Mouse (Mus musculus) hindbrain, embryonic 14.5 days (tissue): Measurements from ENCODE around the gene Gm12695. TPM values are rescaled to one million over a fixed set of nuclear protein-coding genes. Genes with fewer than 3 reads are reported as not detected.

Experiments used
- ATAC-seq: fragments of 200-750 bp; cut with Nextera tagmentation; 2 replicates; pipeline ENCODE4 v1.8.0; 2017; ENCODE audit warnings: moderate number of reproducible peaks, mild to moderate bottlenecking, moderate TSS enrichment, moderate library complexity; ENCODE audit not compliant: low FRiP score
- DNase-seq: peaks from one replicate; pipeline ENCODE4 v3.0.0-alpha.2; 2015; ENCODE audit warnings: low spot score
- H3K27ac ChIP-seq: fragments of 300-500 bp; sonication (generic); 2 replicates; pipeline ENCODE4 v1.5.1; 2014; ENCODE audit warnings: mild to moderate bottlenecking, moderate library complexity
- H3K27me3 ChIP-seq: fragments of 300-500 bp; sonication (generic); 2 replicates; pipeline ENCODE4 v1.6.1; 2014; ENCODE audit warnings: mild to moderate bottlenecking, low read length, mixed read lengths; ENCODE audit not compliant: control insufficient read depth, insufficient read depth
- H3K36me3 ChIP-seq: fragments of 300-500 bp; sonication (generic); replicated peaks from 2 replicates; pipeline ENCODE4 v1.6.1; 2014; ENCODE audit not compliant: control insufficient read depth, insufficient read depth
- H3K4me1 ChIP-seq: fragments of 300-500 bp; sonication (generic); replicated peaks from 2 replicates; pipeline ENCODE4 v1.6.1; 2014; ENCODE audit warnings: antibody characterized with exemption, low read length, mixed read lengths; ENCODE audit not compliant: control insufficient read depth, insufficient read depth
- H3K4me2 ChIP-seq: fragments of 300-500 bp; sonication (generic); replicated peaks from 2 replicates; pipeline ENCODE4 v1.6.1; 2014; ENCODE audit warnings: mild to moderate bottlenecking, moderate library complexity
- H3K4me3 ChIP-seq: fragments of 300-500 bp; sonication (generic); replicated peaks from 2 replicates; pipeline ENCODE4 v1.5.1; 2014; ENCODE audit warnings: mild to moderate bottlenecking, low read length
- H3K9ac ChIP-seq: fragments of 300-500 bp; sonication (generic); 2 replicates; pipeline ENCODE4 v1.6.1; 2014
- H3K9me3 ChIP-seq: fragments of 300-500 bp; sonication (generic); 2 replicates; pipeline ENCODE4 v1.6.1; 2016; ENCODE audit warnings: low read length; ENCODE audit not compliant: control insufficient read depth
- WGBS: fragments of 180-500 bp; shearing (Covaris S2); extraction: QIAGEN DNeasy Blood & Tissue Kit; methylation state at CpG from one replicate; pipeline ENCODE4 v1.1.7; 2014; 5-methylcytosine and 5-hydroxymethylcytosine counted together
- polyA plus RNA-seq: library from polyadenylated mRNA; unstranded; fragments of >200 nt; fragmentation: Nextera tagmentation; extraction: Ambion mirVana; gene quantifications from 2 replicates; pipeline ENCODE4 v1.2.1, GENCODE M21; 2014

The Gm12695 gene
- polyA plus RNA-seq, 1 experiment from 2014 or later = not detected

DNA sequence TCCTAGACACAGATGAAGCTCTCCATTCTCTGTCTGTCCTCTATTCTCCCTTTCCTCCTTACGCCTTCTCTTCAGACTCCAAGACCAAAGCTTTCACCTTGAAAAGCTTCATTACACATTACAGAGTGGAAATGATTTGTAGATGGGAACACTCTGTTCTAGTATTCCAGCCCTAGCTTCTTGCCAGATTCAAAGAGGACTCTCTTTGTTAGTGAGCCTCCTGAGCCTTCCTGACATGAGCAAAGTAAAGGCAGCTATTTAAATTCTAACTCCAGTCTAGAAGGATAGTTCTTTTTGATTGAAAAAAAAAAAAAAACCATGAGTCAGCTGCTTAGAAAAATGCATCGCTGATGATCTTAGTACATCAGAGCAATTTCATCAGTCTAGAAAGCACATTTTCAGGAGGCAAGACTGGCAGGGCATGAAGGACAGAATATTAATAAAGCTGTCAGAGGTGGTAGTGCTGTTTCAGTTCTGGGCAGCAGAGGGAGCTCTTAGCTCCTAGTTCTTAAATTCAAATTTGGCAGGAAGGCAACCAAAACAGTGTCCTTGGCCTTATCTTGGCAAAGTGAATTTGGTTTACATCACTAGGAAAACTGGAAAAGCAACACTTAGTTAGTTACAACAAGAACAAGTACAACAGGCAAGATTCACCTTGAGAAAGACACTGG lies 79.6 kb downstream of the Gm12695 start:
- Histone ChIP-seq H3K4me1 (no peaks in the 10 kb centered on the region), H3K4me2 (no peak overlapping the region), H3K9me3 (no peaks in the 10 kb centered on the region), H3K27ac (no peak overlapping the region), H3K36me3 (no peaks in the 10 kb centered on the region), H3K4me3 (no peak overlapping the region), H3K9ac (no peak overlapping the region), H3K27me3 (no peaks in the 10 kb centered on the region)
- ATAC-seq = peak; percentile 43; the same call in 1 of the 2 replicates
- WGBS = 52% methylated on average over 2 of the region's 2 CpGs
- peak; percentile 83 for DNase-seq

DNA sequence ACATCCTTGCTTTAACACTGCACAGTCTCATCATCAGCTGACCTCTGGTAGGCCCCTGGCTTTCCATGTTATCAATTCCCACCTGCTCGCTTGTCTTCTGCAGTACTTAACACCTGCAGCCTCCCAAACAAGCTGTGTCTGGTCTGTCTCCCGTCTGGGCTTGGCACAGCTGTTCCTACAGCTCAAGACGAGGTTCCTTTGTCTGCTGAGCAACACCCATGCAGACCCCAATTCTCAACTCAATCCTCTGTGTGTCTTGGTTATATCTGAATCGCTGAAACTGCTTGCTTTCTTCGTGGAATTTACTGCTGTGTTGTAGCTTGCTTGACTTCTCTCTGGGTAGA lies 86.8 kb downstream of the Gm12695 start:
- H3K4me1 ChIP-seq = peaks cover 13% of the 10 kb centered on the region
- no peak; the same call in 1 of the 2 replicates for ATAC-seq
- H3K9ac ChIP-seq = no peak overlapping the region
- H3K4me3 ChIP-seq = no peak overlapping the region
- H3K9me3 ChIP-seq = no peaks in the 10 kb centered on the region
- no peak overlapping the region for H3K4me2 ChIP-seq
- H3K27me3 ChIP-seq = no peaks in the 10 kb centered on the region
- DNase-seq = no peak
- H3K36me3 ChIP-seq = no peaks in the 10 kb centered on the region
- 42% methylated on average over 5 of the region's 5 CpGs for WGBS
- H3K27ac ChIP-seq = peak overlapping the region; percentile 82

DNA sequence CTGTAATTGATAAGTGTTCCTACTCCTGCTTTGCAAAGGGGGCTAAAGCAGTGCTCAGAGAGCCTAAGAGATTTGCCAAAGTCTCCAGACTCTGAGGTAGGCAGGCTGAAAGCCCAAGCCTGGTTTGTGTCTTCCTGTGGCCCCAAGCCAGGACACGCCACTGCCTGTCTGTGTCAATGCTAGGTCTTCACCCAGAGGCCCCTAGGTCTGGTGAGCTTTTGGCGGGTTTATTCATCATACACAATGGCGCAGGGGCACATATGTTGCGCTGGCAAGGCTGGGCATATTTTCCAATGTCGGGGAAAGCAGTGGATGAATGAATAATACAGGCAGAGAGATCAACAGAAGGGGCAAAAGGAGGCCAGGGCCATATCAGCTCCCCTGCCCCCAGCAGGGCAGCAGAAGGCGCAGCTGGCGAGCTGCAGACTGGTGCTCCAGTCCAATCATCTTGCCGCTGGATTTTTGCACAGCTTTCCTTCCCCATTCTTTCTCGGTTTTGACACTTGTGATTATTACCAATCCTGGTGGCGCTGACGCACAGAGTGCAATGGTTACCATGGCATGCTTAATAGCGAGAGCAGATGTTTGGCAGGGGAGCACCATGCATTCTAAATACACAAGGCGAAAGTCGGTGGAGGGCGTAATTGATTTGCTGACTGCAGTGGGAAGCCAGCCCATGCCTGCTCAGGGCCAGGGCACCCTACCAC lies 87.3 kb downstream of the Gm12695 start:
- ATAC-seq = peak; percentile 84
- H3K4me3 ChIP-seq = no peak overlapping the region
- peak; percentile 72 for DNase-seq
- H3K27me3 ChIP-seq = no peaks in the 10 kb centered on the region
- H3K36me3 ChIP-seq = no peaks in the 10 kb centered on the region
- 38% methylated on average over 15 of the region's 15 CpGs for WGBS
- H3K9ac ChIP-seq = no peak overlapping the region
- peak overlapping the region; percentile 23; the same call in 1 of the 2 replicates for H3K4me2 ChIP-seq
- peak overlapping the region; percentile 82 for H3K27ac ChIP-seq
- H3K9me3 ChIP-seq = no peaks in the 10 kb centered on the region
- peaks cover 13% of the 10 kb centered on the region for H3K4me1 ChIP-seq

DNA sequence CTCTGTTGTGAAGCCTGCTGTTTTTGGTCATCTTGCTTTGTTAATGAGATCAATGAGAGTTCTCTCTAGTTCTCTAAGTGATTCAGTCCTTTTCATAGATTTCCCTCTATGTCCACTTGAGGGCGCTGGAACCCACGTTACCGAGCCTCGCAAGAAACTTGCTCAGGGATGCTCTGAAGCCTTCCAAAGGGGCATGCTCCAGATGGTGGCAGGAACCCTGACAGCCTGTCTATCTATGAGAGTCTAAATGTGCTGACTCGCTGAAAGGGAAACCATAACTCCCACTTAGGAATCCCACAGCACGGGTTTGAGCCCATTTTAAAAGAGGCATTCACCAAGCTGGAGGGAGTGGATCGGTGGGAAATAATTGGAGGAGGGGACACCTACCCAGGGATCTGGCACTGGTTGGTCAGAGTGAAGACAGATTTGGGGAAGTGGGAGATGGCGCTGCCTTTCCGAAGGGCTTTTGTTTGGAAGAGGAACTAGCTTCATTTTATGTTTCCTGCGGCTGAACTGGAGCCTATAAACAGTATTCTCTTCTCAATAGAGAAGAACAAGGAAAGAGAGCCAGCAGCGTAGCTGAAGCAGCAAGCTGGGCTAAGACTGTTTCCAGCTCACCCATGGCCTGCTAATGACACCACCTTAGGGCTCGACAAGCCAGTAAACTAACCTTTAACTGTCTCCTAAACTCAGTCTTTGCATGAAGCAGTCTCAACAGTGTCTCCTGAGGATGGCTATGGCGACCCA lies 88.2 kb downstream of the Gm12695 start:
- Histone ChIP-seq H3K4me2 (peak overlapping the region; percentile 26), H3K4me1 (peaks cover 13% of the 10 kb centered on the region), H3K9ac (no peak overlapping the region), H3K27me3 (no peaks in the 10 kb centered on the region), H3K4me3 (no peak overlapping the region), H3K27ac (peak overlapping the region; percentile 82), H3K9me3 (no peaks in the 10 kb centered on the region), H3K36me3 (no peaks in the 10 kb centered on the region)
- WGBS = 28% methylated on average over 13 of the region's 13 CpGs
- ATAC-seq (peak; percentile 78), DNase-seq (peak; percentile 93)

DNA sequence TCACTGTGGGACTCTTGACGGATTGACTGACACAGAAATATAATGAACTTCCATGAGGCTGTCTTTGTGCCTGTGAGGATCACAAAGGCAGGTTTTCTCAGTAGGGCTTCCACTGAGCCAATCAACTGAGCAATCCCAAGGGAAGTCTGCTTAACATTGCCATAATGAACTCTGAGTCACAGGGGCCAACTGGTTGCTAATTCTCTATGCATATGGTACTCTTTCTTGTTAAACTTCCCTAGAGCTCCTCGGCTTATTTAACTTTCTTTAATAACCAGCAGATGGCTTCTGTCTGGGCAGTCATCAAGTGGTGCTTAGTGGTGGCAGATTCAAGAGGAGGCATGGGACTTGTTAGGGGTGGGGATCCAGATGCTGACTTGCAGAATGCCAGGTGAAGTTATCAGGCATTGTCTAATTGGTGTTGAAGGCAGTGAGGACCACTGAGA lies 97.6 kb downstream of the Gm12695 start:
- Histone ChIP-seq H3K9me3 (no peaks in the 10 kb centered on the region), H3K4me1 (no peaks in the 10 kb centered on the region), H3K9ac (no peak overlapping the region), H3K36me3 (no peaks in the 10 kb centered on the region), H3K4me2 (no peak overlapping the region), H3K27ac (no peak overlapping the region), H3K27me3 (no peaks in the 10 kb centered on the region), H3K4me3 (no peak overlapping the region)
- DNase-seq (no peak), ATAC-seq (peak; percentile 74)
- 33% methylated on average over 2 of the region's 2 CpGs for WGBS

DNA sequence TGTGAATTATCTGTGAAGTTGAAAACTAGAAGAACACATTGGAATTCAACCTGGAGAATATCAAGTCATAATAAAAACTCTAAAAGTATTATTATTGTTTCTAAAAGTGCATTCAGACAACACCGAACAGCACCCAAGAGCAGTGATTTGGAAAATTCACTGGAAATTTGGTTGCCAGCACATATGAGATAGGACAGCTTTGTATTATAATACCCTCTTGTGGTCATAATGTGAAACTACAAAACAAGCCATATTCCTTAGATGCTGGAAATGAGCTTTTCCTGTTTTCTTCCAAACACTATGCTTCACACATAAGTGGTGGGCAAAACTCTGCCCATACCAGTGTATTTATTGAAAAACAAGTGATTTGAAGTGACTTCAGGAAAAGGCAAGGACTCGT lies 101.5 kb downstream of the Gm12695 start:
- Histone ChIP-seq H3K4me2 (no peak overlapping the region), H3K4me1 (no peaks in the 10 kb centered on the region), H3K27me3 (no peaks in the 10 kb centered on the region), H3K27ac (no peak overlapping the region), H3K9ac (no peak overlapping the region), H3K9me3 (no peaks in the 10 kb centered on the region), H3K36me3 (no peaks in the 10 kb centered on the region), H3K4me3 (no peak overlapping the region)
- WGBS = 51% methylated on average over 2 of the region's 2 CpGs
- ATAC-seq (no peak), DNase-seq (peak; percentile 72)

DNA sequence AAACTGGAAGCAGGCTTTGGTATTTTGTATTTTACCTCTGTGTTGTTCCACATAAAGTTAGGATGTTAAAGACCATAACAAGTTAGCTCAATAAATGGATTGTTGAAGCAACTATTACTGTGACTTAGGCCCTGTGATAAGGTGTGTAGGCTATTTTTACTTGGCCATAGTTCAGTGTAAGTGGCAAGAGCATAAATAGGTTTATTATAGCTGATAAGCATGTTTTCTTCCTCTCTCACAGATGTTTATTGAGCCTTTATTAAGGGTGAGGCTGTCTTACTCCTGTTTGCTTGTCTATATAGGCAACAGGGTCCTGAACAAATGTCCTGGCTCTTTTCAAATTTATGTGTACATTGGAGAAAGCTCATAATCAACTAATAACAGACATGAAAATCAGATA lies 104.0 kb downstream of the Gm12695 start:
- no peak overlapping the region for H3K4me3 ChIP-seq
- DNase-seq = no peak
- H3K4me1 ChIP-seq = no peaks in the 10 kb centered on the region
- no peaks in the 10 kb centered on the region for H3K36me3 ChIP-seq
- no peak overlapping the region for H3K9ac ChIP-seq
- H3K27ac ChIP-seq = no peak overlapping the region
- no peak for ATAC-seq
- no peak overlapping the region for H3K4me2 ChIP-seq
- H3K27me3 ChIP-seq = no peaks in the 10 kb centered on the region
- H3K9me3 ChIP-seq = no peaks in the 10 kb centered on the region

DNA sequence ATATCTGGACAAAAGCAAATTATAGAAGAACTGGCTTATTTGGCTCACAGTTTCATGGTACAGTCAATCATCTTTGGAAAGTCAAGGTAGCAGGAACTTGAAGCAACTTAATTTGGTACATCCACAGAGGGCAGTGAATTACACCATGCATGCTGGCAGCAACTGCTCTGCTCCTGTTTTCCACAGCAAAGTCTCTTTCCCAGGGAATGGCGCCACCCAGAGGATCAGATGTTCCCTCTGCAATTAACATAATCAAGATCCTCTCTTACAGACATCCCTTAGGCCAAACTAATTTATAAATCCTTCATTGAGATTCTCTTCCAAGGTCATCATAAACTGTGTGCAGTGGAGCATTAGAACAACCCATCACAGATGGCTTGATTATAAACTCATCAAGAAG lies 104.8 kb downstream of the Gm12695 start:
- WGBS = 23% methylated on average over 1 of the region's 1 CpGs
- Histone ChIP-seq H3K9me3 (no peaks in the 10 kb centered on the region), H3K36me3 (no peaks in the 10 kb centered on the region), H3K4me2 (no peak overlapping the region), H3K4me1 (no peaks in the 10 kb centered on the region), H3K27ac (no peak overlapping the region), H3K27me3 (no peaks in the 10 kb centered on the region), H3K9ac (no peak overlapping the region), H3K4me3 (no peak overlapping the region)
- DNase-seq = no peak
- no peak for ATAC-seq
